30 mouse cellular contexts compared by ENCODE assay signal in genomic region chr2:11327280-11327679, GRCm38 (mm10).
A peak's percentile ranks its signal among the peaks of the same experiment; 100 is the strongest.
DNase-seq lines count a peak whose midpoint lies in the region; ATAC-seq and TF ChIP-seq lines count a peak whose summit lies in the region.
"Had no signal": no experiment of that assay in that cellular context is flagged by ENCODE, and none has a peak within 500 bp of the region (broad histone marks: within the 10 kb centered on the region; RNA-seq: fewer than 3 reads in every experiment).

No protein-coding gene starts in this region.

- H3K36me3 ChIP-seq in kidney, embryonic 14.5 days (ENCODE audit: control insufficient read depth, insufficient read depth, low read length) = no peaks in the 10 kb centered on the region
- H3K36me3 ChIP-seq in liver, postnatal 0 days (replicated peaks; ENCODE audit: insufficient read depth, low read length) = no peaks in the 10 kb centered on the region
- H3K36me3 ChIP-seq: embryonic facial prominence, embryonic 10.5 days; embryonic facial prominence, embryonic 15.5 days; heart, embryonic 10.5 days; hindbrain, embryonic 12.5 days; limb, embryonic 10.5 days; limb, embryonic 15.5 days; stomach, embryonic 15.5 days had no signal

- ATAC-seq in kidney, embryonic 14.5 days (ENCODE audit: low FRiP score, low TSS enrichment) = peak; percentile 70; the same call in 1 of the 2 replicates
- no peak for ATAC-seq in liver, postnatal 0 days
- ATAC-seq: CD4-positive, CD25-positive, alpha-beta regulatory T cell, adult 4 months; forebrain, embryonic 13.5 days; intestine, postnatal 0 days; midbrain, embryonic 16.5 days had no signal

- TF ChIP-seq EP300 in liver, postnatal 0 days (IDR thresholded peaks at IDR 0.05; ENCODE audit: low read depth) = no peak

- no peak overlapping the region for H3K4me3 ChIP-seq in kidney, embryonic 14.5 days (ENCODE audit: low read length)
- H3K4me3 ChIP-seq in liver, postnatal 0 days (ENCODE audit: low read depth, low read length) = no peak overlapping the region
- H3K4me3 ChIP-seq: embryonic facial prominence, embryonic 10.5 days; embryonic facial prominence, embryonic 15.5 days; forebrain, embryonic 13.5 days; heart, embryonic 10.5 days; hindbrain, embryonic 12.5 days; limb, embryonic 10.5 days; limb, embryonic 15.5 days; stomach, embryonic 15.5 days had no signal

- H3K4me1 ChIP-seq in kidney, embryonic 14.5 days (ENCODE audit: control insufficient read depth, insufficient read depth, low read length) = no peaks in the 10 kb centered on the region
- peaks cover 1% of the 10 kb centered on the region; the same call in 1 of the 2 replicates for H3K4me1 ChIP-seq in liver, postnatal 0 days (ENCODE audit: insufficient read depth)
- H3K4me1 ChIP-seq: embryonic facial prominence, embryonic 15.5 days; forebrain, embryonic 13.5 days; hindbrain, embryonic 12.5 days; limb, embryonic 10.5 days; limb, embryonic 15.5 days; stomach, embryonic 15.5 days had no signal

- H3K27ac ChIP-seq in kidney, embryonic 14.5 days (ENCODE audit: low read depth, low read length) = no peak overlapping the region
- H3K27ac ChIP-seq in liver, postnatal 0 days (ENCODE audit: low read depth) = no peak overlapping the region
- H3K27ac ChIP-seq: embryonic facial prominence, embryonic 10.5 days; embryonic facial prominence, embryonic 15.5 days; forebrain, embryonic 13.5 days; heart, embryonic 10.5 days; hindbrain, embryonic 12.5 days; limb, embryonic 10.5 days; limb, embryonic 15.5 days; liver, embryonic 14.5 days; stomach, embryonic 15.5 days had no signal

- H3K27me3 ChIP-seq in kidney, embryonic 14.5 days (ENCODE audit: control insufficient read depth, insufficient read depth, low read length) = no peaks in the 10 kb centered on the region
- H3K27me3 ChIP-seq in liver, postnatal 0 days (ENCODE audit: insufficient read depth, low read length) = no peaks in the 10 kb centered on the region
- H3K27me3 ChIP-seq: hindbrain, embryonic 12.5 days; stomach, embryonic 15.5 days had no signal

- H3K4me2 ChIP-seq in kidney, embryonic 14.5 days (replicated peaks; ENCODE audit: low read depth, low read length) = no peak overlapping the region
- no peak overlapping the region for H3K4me2 ChIP-seq in liver, postnatal 0 days (ENCODE audit: low read depth, low read length)
- H3K4me2 ChIP-seq: embryonic facial prominence, embryonic 15.5 days; forebrain, embryonic 13.5 days; hindbrain, embryonic 12.5 days; limb, embryonic 15.5 days; lung, embryonic 14.5 days; midbrain, embryonic 11.5 days; stomach, embryonic 15.5 days had no signal

- no peak for TF ChIP-seq CTCF in liver, postnatal 0 days (IDR thresholded peaks at IDR 0.05; ENCODE audit: low read depth)

- DNase-seq in kidney, adult 18-20 months = peak; percentile 28
- peak; percentile 52 for DNase-seq in kidney, postnatal 14 days
- peak; percentile 37 for DNase-seq in retina, postnatal 1 day
- DNase-seq in liver, postnatal 0 days = no peak
- DNase-seq in right cerebral cortex, postnatal 10 days (ENCODE audit: low spot score in 2 of 2) = no peak
- no peak for DNase-seq in ovary, postnatal 36 days (ENCODE audit: low spot score)
- DNase-seq: adrenal gland, postnatal 25 days; cerebellum, adult 2 months; cerebellum, postnatal 14 days; gastrocnemius, postnatal 10 days; heart, postnatal 36 days; layer of hippocampus, postnatal 36 days; lung, embryonic 14.5 days; lung, postnatal 14 days; right cerebral cortex, postnatal 25 days; thymus, postnatal 14 days had no signal

- H3K9me3 ChIP-seq in kidney, embryonic 14.5 days (ENCODE audit: control insufficient read depth, low read length) = no peaks in the 10 kb centered on the region
- H3K9me3 ChIP-seq in liver, postnatal 0 days (ENCODE audit: low read length) = no peaks in the 10 kb centered on the region
- H3K9me3 ChIP-seq: embryonic facial prominence, embryonic 10.5 days; embryonic facial prominence, embryonic 15.5 days; forebrain, embryonic 13.5 days; heart, embryonic 10.5 days; hindbrain, embryonic 12.5 days; limb, embryonic 10.5 days; limb, embryonic 15.5 days; stomach, embryonic 15.5 days had no signal

- WGBS in kidney, embryonic 14.5 days = 40% methylated on average over 7 of the region's 7 CpGs
- 69% methylated on average over 7 of the region's 7 CpGs for WGBS in liver, postnatal 0 days (ENCODE audit: insufficient replicate concordance)

- no peak overlapping the region for H3K9ac ChIP-seq in kidney, embryonic 14.5 days (ENCODE audit: low read depth, low read length)
- no peak overlapping the region for H3K9ac ChIP-seq in liver, postnatal 0 days (replicated peaks)
- H3K9ac ChIP-seq: embryonic facial prominence, embryonic 15.5 days; forebrain, embryonic 13.5 days; hindbrain, embryonic 12.5 days; limb, embryonic 15.5 days; liver, embryonic 14.5 days; lung, embryonic 14.5 days; stomach, embryonic 15.5 days had no signal

Comparison
In these comparisons a context has a peak if more than half of its experiments do, and no peak if none do; other contexts are left out.
1. DNase-seq: peak in kidney, adult 18-20 months (single experiment), kidney, postnatal 14 days (single experiment) and retina, postnatal 1 day (single experiment); none in liver, postnatal 0 days (single experiment), right cerebral cortex, postnatal 10 days (0 of 2) and ovary, postnatal 36 days (single experiment).